Mouse (Mus musculus) limb, embryonic 10.5 days (tissue): ENCODE data around the gene Vasp. TPM values are rescaled to one million over a fixed set of nuclear protein-coding genes. Genes with fewer than 3 reads are reported as not detected.

Experiments
- polyA plus RNA-seq: library from polyadenylated mRNA; unstranded; fragments of >200 nt; fragmentation: Nextera tagmentation; extraction: Ambion mirVana; gene quantifications from 2 replicates; pipeline ENCODE4 v1.2.1, GENCODE M21; 2016

The Vasp gene
- polyA plus RNA-seq, 1 experiment from 2014 or later = 68.1 TPM

Other genes starting within 250 kb of the Vasp start
- not detected in 2 replicates for gene Foxa3, start 248.3 kb downstream of the Vasp start, polyA plus RNA-seq
- gene Sympk, start 247.4 kb downstream of the Vasp start, polyA plus RNA-seq = 50.4 and 54.6 TPM in 2 replicates
- not detected in 2 replicates for gene Rsph6a, start 217.1 kb downstream of the Vasp start, polyA plus RNA-seq
- 20.0 and 21.4 TPM in 2 replicates for gene Dmwd, start 195.6 kb downstream of the Vasp start, polyA plus RNA-seq
- 7.2 and 8.7 TPM in 2 replicates for gene Dmpk, start 188.0 kb downstream of the Vasp start, polyA plus RNA-seq
- gene Six5, start 177.2 kb downstream of the Vasp start, polyA plus RNA-seq = 5.7 and 7.5 TPM in 2 replicates
- 1.1 and 2.2 TPM in 2 replicates for gene Gm4969, start 153.4 kb downstream of the Vasp start, polyA plus RNA-seq
- gene Fbxo46, start 152.0 kb downstream of the Vasp start, polyA plus RNA-seq = 15.2 and 19.6 TPM in 2 replicates
- 12.5 and 14.4 TPM in 2 replicates for gene Qpctl, start 122.5 kb downstream of the Vasp start, polyA plus RNA-seq
- 176 and 199 TPM in 2 replicates for gene Snrpd2, start 122.1 kb downstream of the Vasp start, polyA plus RNA-seq
- 0.06 and 0.09 TPM in 2 replicates for gene Gipr, start 105.7 kb downstream of the Vasp start, polyA plus RNA-seq
- gene Eml2, start 95.4 kb downstream of the Vasp start, polyA plus RNA-seq = 3.2 and 6.4 TPM in 2 replicates
- 6.5 and 8.5 TPM in 2 replicates for gene Gpr4, start 59.3 kb downstream of the Vasp start, polyA plus RNA-seq
- gene Opa3, start 43.5 kb downstream of the Vasp start, polyA plus RNA-seq = 45.7 and 48.7 TPM in 2 replicates
- 0.16 and 0.39 TPM in 2 replicates for gene Ppm1n, start 8.2 kb upstream of the Vasp start, polyA plus RNA-seq
- 5.5 and 5.6 TPM in 2 replicates for gene Rtn2, start 10.8 kb upstream of the Vasp start, polyA plus RNA-seq
- 0.04 and 0.11 TPM in 2 replicates for gene Fosb, start 38.2 kb upstream of the Vasp start, polyA plus RNA-seq
- 97.8 and 101 TPM in 2 replicates for gene Ercc1, start 73.0 kb upstream of the Vasp start, polyA plus RNA-seq
- 28.3 and 31.4 TPM in 2 replicates for gene Cd3eap, start 87.7 kb upstream of the Vasp start, polyA plus RNA-seq
- 6.5 and 7.0 TPM in 2 replicates for gene Ppp1r13l, start 87.9 kb upstream of the Vasp start, polyA plus RNA-seq
- 25.6 and 26.6 TPM in 2 replicates for gene Ercc2, start 110.2 kb upstream of the Vasp start, polyA plus RNA-seq
- 3.3 and 4.4 TPM in 2 replicates for gene Klc3, start 132.3 kb upstream of the Vasp start, polyA plus RNA-seq
- not detected in 2 replicates for gene Ckm, start 133.0 kb upstream of the Vasp start, polyA plus RNA-seq
- gene Mark4, start 187.0 kb upstream of the Vasp start, polyA plus RNA-seq = 7.6 and 8.0 TPM in 2 replicates
- 1.2 and 1.7 TPM in 2 replicates for gene Exoc3l2, start 191.5 kb upstream of the Vasp start, polyA plus RNA-seq
- 2.3 and 2.4 TPM in 2 replicates for gene Bloc1s3, start 236.6 kb upstream of the Vasp start, polyA plus RNA-seq
- gene Trappc6a, start 236.6 kb upstream of the Vasp start, polyA plus RNA-seq = 74.0 and 90.5 TPM in 2 replicates
- gene Nkpd1, start 246.0 kb upstream of the Vasp start, polyA plus RNA-seq = 0.10 and 0.11 TPM in 2 replicates